Comparison of ENCODE assay signal across 9 mouse cellular contexts in genomic region chr9:111272356-111272755, GRCm38 (mm10). TPM values are rescaled to one million over a fixed set of nuclear protein-coding genes. Genes with fewer than 3 reads are reported as not detected.
DNase-seq lines count a peak whose midpoint lies in the region; ATAC-seq and TF ChIP-seq lines count a peak whose summit lies in the region.
"Had no signal": no experiment of that assay in that cellular context is flagged by ENCODE, and none has a peak within 500 bp of the region (broad histone marks: within the 10 kb centered on the region; RNA-seq: fewer than 3 reads in every experiment).

No protein-coding gene starts in this region.

- no peak for TF ChIP-seq CTCF in MEL (IDR thresholded peaks at IDR 0.05 in 2 of 3, conservative IDR thresholded peaks at IDR 0.05 in 1 of 3; ENCODE audit: control insufficient read depth in 1 of 3, insufficient read depth in 1 of 3, low read depth in 2 of 3, low read length in 3 of 3, poor library complexity in 1 of 3, severe bottlenecking in 1 of 3)
- TF ChIP-seq CTCF in midbrain, postnatal 0 days (IDR thresholded peaks at IDR 0.05) = no peak

- TF ChIP-seq EP300 in MEL (IDR thresholded peaks at IDR 0.05; ENCODE audit: low read depth in 1 of 2, low read length in 2 of 2) = no peak

- H3K4me2 ChIP-seq in midbrain, postnatal 0 days (ENCODE audit: low read depth, low read length, poor library complexity, severe bottlenecking) = peak overlapping the region; percentile 90

- peak; percentile 24 for DNase-seq in layer of hippocampus, adult 11-12 months (ENCODE audit: low spot score)
- no peak for DNase-seq in layer of hippocampus, adult 18-20 months (ENCODE audit: low spot score in 2 of 2)
- peak; percentile 68 for DNase-seq in MEL (ENCODE audit: low read depth, low spot score)
- peak; percentile 20 to 52 for DNase-seq in kidney, postnatal 25 days
- DNase-seq in midbrain, postnatal 0 days (ENCODE audit: low spot score) = peak; percentile 15
- DNase-seq in frontal cortex, postnatal 25 days (ENCODE audit: low spot score in 2 of 2) = no peak
- DNase-seq in cerebellum, adult 11-12 months = no peak

- 9% methylated on average over 19 of the region's 19 CpGs for WGBS in midbrain, postnatal 0 days

- H3K9ac ChIP-seq in MEL (ENCODE audit: control insufficient read depth, low read depth, low read length, poor library complexity, severe bottlenecking) = peak overlapping the region; percentile 90
- H3K9ac ChIP-seq in midbrain, postnatal 0 days (replicated peaks; ENCODE audit: low read length, poor library complexity, severe bottlenecking) = peak overlapping the region; percentile 92

- peak overlapping the region; percentile 74 to 84 for H3K4me3 ChIP-seq in MEL (ENCODE audit: control insufficient read depth in 1 of 2, insufficient read depth in 1 of 2, low read depth in 2 of 2, low read length in 2 of 2)
- peak overlapping the region; percentile 79 for H3K4me3 ChIP-seq in erythroblast, embryonic 14.5 days (replicated peaks)
- H3K4me3 ChIP-seq in midbrain, postnatal 0 days (ENCODE audit: low read depth, low read length) = peak overlapping the region; percentile 91

- H3K36me3 ChIP-seq in MEL (ENCODE audit: control insufficient read depth in 1 of 2, insufficient read depth in 2 of 2, low read length in 2 of 2) = peaks cover 0 to 47% of the 10 kb centered on the region in 2 experiments; a peak in 3 of 4 replicates
- H3K36me3 ChIP-seq in erythroblast, embryonic 14.5 days (ENCODE audit: control insufficient read depth) = peaks cover 55% of the 10 kb centered on the region
- peaks cover 9% of the 10 kb centered on the region for H3K36me3 ChIP-seq in midbrain, postnatal 0 days (ENCODE audit: insufficient read depth, low read length)

- H3K27ac ChIP-seq in MEL (ENCODE audit: control insufficient read depth, low read depth, low read length) = peak overlapping the region; percentile 81
- peak overlapping the region; percentile 96 for H3K27ac ChIP-seq in midbrain, postnatal 0 days (ENCODE audit: low read depth, low read length)

- ATAC-seq in midbrain, postnatal 0 days (ENCODE audit: low FRiP score) = no peak

- no peaks in the 10 kb centered on the region for H3K27me3 ChIP-seq in MEL (ENCODE audit: control insufficient read depth in 1 of 2, insufficient read depth in 2 of 2, low read length in 2 of 2)
- H3K27me3 ChIP-seq in erythroblast, embryonic 14.5 days (ENCODE audit: control insufficient read depth) = no peaks in the 10 kb centered on the region
- no peaks in the 10 kb centered on the region for H3K27me3 ChIP-seq in midbrain, postnatal 0 days (ENCODE audit: insufficient read depth, low read length)

- H3K4me1 ChIP-seq in MEL (ENCODE audit: control insufficient read depth in 1 of 2, insufficient read depth in 2 of 2, low read length in 2 of 2) = peaks cover 10 to 11% of the 10 kb centered on the region in 2 experiments
- peaks cover 50% of the 10 kb centered on the region for H3K4me1 ChIP-seq in erythroblast, embryonic 14.5 days (ENCODE audit: control insufficient read depth)
- peaks cover 21% of the 10 kb centered on the region; the same call in 1 of the 2 replicates for H3K4me1 ChIP-seq in midbrain, postnatal 0 days (ENCODE audit: insufficient read depth, low read length)

- TF ChIP-seq RAD21 in MEL (IDR thresholded peaks at IDR 0.05; ENCODE audit: low read depth, low read length) = no peak

- H3K79me2 ChIP-seq in MEL (ENCODE audit: control insufficient read depth, insufficient read depth, low read length, poor library complexity) = peaks cover 47% of the 10 kb centered on the region

- H3K9me3 ChIP-seq in MEL (replicated peaks; ENCODE audit: insufficient read depth, low read length) = no peaks in the 10 kb centered on the region
- no peaks in the 10 kb centered on the region for H3K9me3 ChIP-seq in erythroblast, embryonic 14.5 days (ENCODE audit: control insufficient read depth, low read length)
- no peaks in the 10 kb centered on the region for H3K9me3 ChIP-seq in midbrain, postnatal 0 days (ENCODE audit: low read length)

- TF ChIP-seq POLR2A in MEL (IDR thresholded peaks at IDR 0.05; ENCODE audit: control insufficient read depth in 1 of 2, insufficient read depth in 1 of 2, low read depth in 1 of 2, low read length in 2 of 2, poor library complexity in 1 of 2) = no peak

TF ChIP-seq in MEL, 35 proteins besides CTCF, POLR2A, EP300 and RAD21:
- TF ChIP-seq BHLHE40 (IDR thresholded peaks at IDR 0.05; ENCODE audit: borderline replicate concordance, low read depth, low read length) = no peak
- no peak for TF ChIP-seq CHD1 (IDR thresholded peaks at IDR 0.05; ENCODE audit: low read depth, low read length)
- TF ChIP-seq MAFK (IDR thresholded peaks at IDR 0.05; ENCODE audit: borderline replicate concordance, low read depth, low read length) = no peak
- no peak for TF ChIP-seq UBTF (IDR thresholded peaks at IDR 0.05; ENCODE audit: borderline replicate concordance, insufficient read depth, low read depth, low read length)
- no peak for TF ChIP-seq KAT2A (conservative IDR thresholded peaks at IDR 0.05; ENCODE audit: low read depth, low read length)
- no peak for TF ChIP-seq ZKSCAN1 (IDR thresholded peaks at IDR 0.05; ENCODE audit: low read depth, low read length)
- 0 out of 2 replicates have a peak, but pooled peaks have one; percentile 11 for TF ChIP-seq MAX (IDR thresholded peaks at IDR 0.05; ENCODE audit: low read length)
- peak; percentile 11; the same call in 1 of the 2 replicates for TF ChIP-seq MXI1 (IDR thresholded peaks at IDR 0.05; ENCODE audit: low read depth, low read length)
- TF ChIP-seq ZNF384 (IDR thresholded peaks at IDR 0.05; ENCODE audit: low read depth, low read length) = no peak

RNA-seq across cellular contexts. Expression of gene Epm2aip1, which starts 0.6 kb away (rescaled TPM):
- total RNA-seq in layer of hippocampus, adult 18-20 months (2021) = 10 to 100 TPM; 79.6 to 80.9 TPM
- 3.3 and 3.4 TPM in 2 replicates for total RNA-seq in MEL (2012; rRNA removed)
- 1 to 10 TPM in 1 of 2 experiments, not detected in 1; 7.4 TPM for polyA plus RNA-seq in MEL (2012; ENCODE audit: insufficient read depth in 1 of 2, insufficient read length in 2 of 2, low read depth in 1 of 2, low replicate concordance in 2 of 2, missing spikeins in 1 of 2)
- polyA plus RNA-seq in erythroblast, embryonic 14.5 days (2012) = 0.02 and 0.11 TPM in 2 replicates
- total RNA-seq in midbrain, postnatal 0 days (2014; rRNA removed) = 95.1 and 127 TPM in 2 replicates
- polyA plus RNA-seq in midbrain, postnatal 0 days (2015; fragmentation: Nextera tagmentation; extraction: Ambion mirVana) = 41.1 and 46.6 TPM in 2 replicates

RNA-seq across cellular contexts. Expression of gene Mlh1, which starts 0.8 kb away (rescaled TPM):
- 10 to 100 TPM; 10.6 to 16.7 TPM for total RNA-seq in layer of hippocampus, adult 18-20 months (2021)
- 21.8 and 22.4 TPM in 2 replicates for total RNA-seq in MEL (2012; rRNA removed)
- 10 to 100 TPM in 1 of 2 experiments, not detected in 1; 31.7 TPM for polyA plus RNA-seq in MEL (2012; ENCODE audit: insufficient read depth in 1 of 2, insufficient read length in 2 of 2, low read depth in 1 of 2, low replicate concordance in 2 of 2, missing spikeins in 1 of 2)
- 0.54 and 0.81 TPM in 2 replicates for polyA plus RNA-seq in erythroblast, embryonic 14.5 days (2012)
- total RNA-seq in midbrain, postnatal 0 days (2014; rRNA removed) = 12.6 and 19.6 TPM in 2 replicates
- polyA plus RNA-seq in midbrain, postnatal 0 days (2015; fragmentation: Nextera tagmentation; extraction: Ambion mirVana) = 20.4 and 20.6 TPM in 2 replicates

RNA-seq across cellular contexts. Expression of gene Trank1, which starts 39.2 kb away (rescaled TPM):
- 100 to 1,000 TPM; 220 TPM for total RNA-seq in layer of hippocampus, adult 18-20 months (2021)
- not detected in 2 replicates for total RNA-seq in MEL (2012; rRNA removed)
- not detected for polyA plus RNA-seq in MEL (2012; ENCODE audit: insufficient read depth in 1 of 2, insufficient read length in 2 of 2, low read depth in 1 of 2, low replicate concordance in 2 of 2, missing spikeins in 1 of 2)
- not detected in 2 replicates for polyA plus RNA-seq in erythroblast, embryonic 14.5 days (2012)
- total RNA-seq in midbrain, postnatal 0 days (2014; rRNA removed) = 55.7 and 103 TPM in 2 replicates
- polyA plus RNA-seq in midbrain, postnatal 0 days (2015; fragmentation: Nextera tagmentation; extraction: Ambion mirVana) = 17.6 and 21.9 TPM in 2 replicates
- total RNA-seq: neutrophil, adult 5-6 weeks had no signal

Comparison
In these comparisons a context has a peak if more than half of its experiments do, and no peak if none do; other contexts are left out.
1. DNase-seq: peak in layer of hippocampus, adult 11-12 months (single experiment), MEL (single experiment), kidney, postnatal 25 days (2 of 2) and midbrain, postnatal 0 days (single experiment); none in layer of hippocampus, adult 18-20 months (0 of 2), frontal cortex, postnatal 25 days (0 of 2) and cerebellum, adult 11-12 months (single experiment).
2. RNA of gene Epm2aip1, which starts 0.6 kb away (total RNA-seq): 95.1 to 127 TPM in midbrain, postnatal 0 days and 79.6 to 80.9 TPM in layer of hippocampus, adult 18-20 months; 3.3 to 3.4 TPM in MEL; every median in the first group is over 10 times any median in the second.
3. RNA of gene Trank1, which starts 39.2 kb away (total RNA-seq): 220 TPM in layer of hippocampus, adult 18-20 months and 55.7 to 103 TPM in midbrain, postnatal 0 days; not detected in MEL; every median in the first group is over 10 times any median in the second.
4. Peak in every context shown above with its lines, with median percentiles within 50 percentile points of each other: H3K4me3 ChIP-seq.